In the genomic region with DNA sequence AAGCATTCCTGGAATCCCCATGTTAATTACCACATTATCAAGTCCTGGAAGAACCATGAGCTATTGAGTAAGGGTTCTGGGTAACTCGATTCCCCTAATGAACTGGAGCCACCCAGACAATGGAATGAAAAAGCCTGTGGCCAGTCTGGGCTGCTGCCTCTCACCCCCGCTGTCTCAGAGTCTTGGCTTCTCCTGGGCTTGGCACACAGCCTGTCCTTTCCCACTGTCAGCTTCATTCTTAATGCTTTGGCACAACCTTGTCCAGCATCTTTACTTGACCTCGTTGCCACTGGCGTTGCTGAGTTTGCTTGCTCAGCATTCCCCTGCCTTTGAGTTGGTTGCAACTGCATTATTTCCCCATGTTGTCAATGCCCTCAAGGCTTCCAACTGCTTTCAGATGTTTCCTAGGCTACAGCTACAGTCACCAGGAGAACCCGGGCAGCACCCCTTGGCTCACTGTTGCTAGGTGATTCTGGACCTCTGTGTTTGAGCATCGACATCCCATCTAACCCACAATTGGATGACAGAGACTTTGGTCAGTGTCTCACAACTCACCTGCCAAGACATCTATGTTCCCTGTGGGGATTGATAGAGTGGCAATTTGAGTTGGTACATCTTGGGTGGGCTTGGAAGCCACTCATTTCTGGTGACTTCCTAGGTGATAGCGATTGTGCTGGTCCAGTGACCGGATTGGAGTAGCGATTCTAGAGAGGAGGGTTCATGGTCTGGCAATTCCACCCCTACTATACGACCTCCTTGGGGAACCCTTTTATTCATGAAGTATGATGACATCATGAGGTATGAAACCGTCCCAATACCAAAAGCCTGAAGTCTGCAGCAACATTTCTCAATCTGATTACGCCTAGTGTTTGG, we compare ENCODE assay signal across 9 mouse cellular contexts.
DNase-seq lines count a peak whose midpoint lies in the region; ATAC-seq and TF ChIP-seq lines count a peak whose summit lies in the region.
"Had no signal": no experiment of that assay in that cellular context is flagged by ENCODE, and none has a peak within 500 bp of the region (broad histone marks: within the 10 kb centered on the region; RNA-seq: fewer than 3 reads in every experiment).

No protein-coding gene starts in this region.

- H3K79me2 ChIP-seq in myocyte (ENCODE audit: control insufficient read depth, insufficient read depth), result no peaks in the 10 kb centered on the region

- WGBS in midbrain, embryonic 14.5 days, result 70% methylated on average over 12 of the region's 12 CpGs
- 76% methylated on average over 12 of the region's 12 CpGs for WGBS in midbrain, embryonic 11.5 days
- WGBS in heart, postnatal 0 days, result 62% methylated on average over 12 of the region's 12 CpGs

- no peak overlapping the region for H3K4me2 ChIP-seq in midbrain, embryonic 14.5 days (ENCODE audit: low read length)
- H3K4me2 ChIP-seq in midbrain, embryonic 11.5 days, result no peak overlapping the region
- H3K4me2 ChIP-seq in heart, postnatal 0 days (ENCODE audit: low read depth, low read length), result no peak overlapping the region
- H3K4me2 ChIP-seq in myocyte (ENCODE audit: low read depth), result peak overlapping the region; percentile 39
- H3K4me2 ChIP-seq: limb, embryonic 15.5 days had no signal

- no peaks in the 10 kb centered on the region for H3K9me3 ChIP-seq in midbrain, embryonic 14.5 days (ENCODE audit: control insufficient read depth, low read length)
- H3K9me3 ChIP-seq in midbrain, embryonic 11.5 days (ENCODE audit: control insufficient read depth, low read length), result no peaks in the 10 kb centered on the region
- no peaks in the 10 kb centered on the region for H3K9me3 ChIP-seq in heart, postnatal 0 days (replicated peaks; ENCODE audit: control insufficient read depth, low read length)
- H3K9me3 ChIP-seq: limb, embryonic 15.5 days had no signal

- DNase-seq in midbrain, embryonic 14.5 days, result peak; percentile 17
- DNase-seq in midbrain, embryonic 11.5 days (ENCODE audit: low spot score, missing footprints), result no peak
- DNase-seq in cerebellum, postnatal 25 days, result peak; percentile 74 to 81
- no peak for DNase-seq in heart, postnatal 0 days (ENCODE audit: low spot score)
- no peak for DNase-seq in spleen, adult 18-20 months
- no peak for DNase-seq in kidney, adult 18-20 months

- no peak for TF ChIP-seq CTCF in heart, postnatal 0 days (IDR thresholded peaks at IDR 0.05; ENCODE audit: low read depth)

- no peak for TF ChIP-seq POLR2A in myocyte (IDR thresholded peaks at IDR 0.05; ENCODE audit: insufficient read length, low read depth)

- TF ChIP-seq EP300 in heart, postnatal 0 days (IDR thresholded peaks at IDR 0.05; ENCODE audit: low read depth), result no peak

- H3K27ac ChIP-seq in midbrain, embryonic 14.5 days (replicated peaks; ENCODE audit: low read depth, low read length), result no peak overlapping the region
- H3K27ac ChIP-seq in midbrain, embryonic 11.5 days (ENCODE audit: low read depth, low read length), result no peak overlapping the region
- H3K27ac ChIP-seq in heart, postnatal 0 days (ENCODE audit: low read depth), result peak overlapping the region; percentile 26; the same call in 1 of the 2 replicates
- H3K27ac ChIP-seq: limb, embryonic 15.5 days had no signal

- no peaks in the 10 kb centered on the region for H3K4me1 ChIP-seq in midbrain, embryonic 14.5 days (ENCODE audit: control insufficient read depth, insufficient read depth, low read length)
- H3K4me1 ChIP-seq in midbrain, embryonic 11.5 days (ENCODE audit: control insufficient read depth, insufficient read depth, low read length), result no peaks in the 10 kb centered on the region
- H3K4me1 ChIP-seq in heart, postnatal 0 days (ENCODE audit: control insufficient read depth, insufficient read depth), result peaks cover 54% of the 10 kb centered on the region

- H3ac ChIP-seq in myocyte (ENCODE audit: control insufficient read depth, insufficient read length), result no peak overlapping the region

- ATAC-seq in midbrain, embryonic 14.5 days (ENCODE audit: low FRiP score, low TSS enrichment), result no peak
- ATAC-seq in midbrain, embryonic 11.5 days (ENCODE audit: low FRiP score), result no peak
- no peak for ATAC-seq in heart, postnatal 0 days (ENCODE audit: insufficient read depth, low read depth)

- H3K27me3 ChIP-seq in midbrain, embryonic 14.5 days (ENCODE audit: control insufficient read depth, insufficient read depth, low read length), result no peaks in the 10 kb centered on the region
- no peaks in the 10 kb centered on the region; the same call in 1 of the 2 replicates for H3K27me3 ChIP-seq in midbrain, embryonic 11.5 days (ENCODE audit: control insufficient read depth, insufficient read depth, low read length)
- H3K27me3 ChIP-seq in heart, postnatal 0 days (ENCODE audit: control insufficient read depth, insufficient read depth, low read length), result no peaks in the 10 kb centered on the region
- H3K27me3 ChIP-seq in myocyte (ENCODE audit: control insufficient read depth, insufficient read depth, insufficient read length), result no peaks in the 10 kb centered on the region
- H3K27me3 ChIP-seq: limb, embryonic 15.5 days had no signal

- no peak overlapping the region for H3K4me3 ChIP-seq in midbrain, embryonic 14.5 days (replicated peaks; ENCODE audit: low read depth, low read length)
- no peak overlapping the region for H3K4me3 ChIP-seq in midbrain, embryonic 11.5 days (ENCODE audit: low read depth, low read length)
- H3K4me3 ChIP-seq in heart, postnatal 0 days (ENCODE audit: low read depth, low read length), result no peak overlapping the region
- H3K4me3 ChIP-seq in myocyte, result no peak overlapping the region
- H3K4me3 ChIP-seq: erythroblast, embryonic 14.5 days; limb, embryonic 15.5 days had no signal

- no peak overlapping the region for H3K9ac ChIP-seq in midbrain, embryonic 14.5 days (replicated peaks; ENCODE audit: low read length)
- no peak overlapping the region for H3K9ac ChIP-seq in midbrain, embryonic 11.5 days (ENCODE audit: low read length)
- no peak overlapping the region for H3K9ac ChIP-seq in heart, postnatal 0 days (replicated peaks; ENCODE audit: low read depth, low read length)
- H3K9ac ChIP-seq: limb, embryonic 15.5 days had no signal

- no peaks in the 10 kb centered on the region for H3K36me3 ChIP-seq in midbrain, embryonic 14.5 days (ENCODE audit: control insufficient read depth, insufficient read depth, low read length)
- no peaks in the 10 kb centered on the region for H3K36me3 ChIP-seq in midbrain, embryonic 11.5 days (ENCODE audit: control insufficient read depth, insufficient read depth, low read length)
- H3K36me3 ChIP-seq in heart, postnatal 0 days (replicated peaks; ENCODE audit: control insufficient read depth, insufficient read depth, low read length), result 0 out of 2 replicates have a peak, but pooled peaks cover 6% of the 10 kb centered on the region
- no peaks in the 10 kb centered on the region for H3K36me3 ChIP-seq in myocyte (ENCODE audit: control insufficient read depth, insufficient read depth)
- H3K36me3 ChIP-seq: limb, embryonic 15.5 days had no signal

TF ChIP-seq in myocyte, 11 proteins besides CTCF, POLR2A, EP300 and RAD21:
- TF ChIP-seq REST (IDR thresholded peaks at IDR 0.05; ENCODE audit: insufficient read depth, insufficient read length) (no peak), MYOD1 (IDR thresholded peaks at IDR 0.05; ENCODE audit: control insufficient read depth in 1 of 3, insufficient read length in 2 of 3, low read depth in 2 of 3) (peak in 1 of 3 experiments; percentile 17), CEBPB (IDR thresholded peaks at IDR 0.05; ENCODE audit: insufficient read depth, poor library complexity, severe bottlenecking) (peak; percentile 34; the same call in 1 of the 2 replicates)
TF ChIP-seq in myocyte: peak in this region for 2.

Comparison
In these comparisons a context has a peak if more than half of its experiments do, and no peak if none do; other contexts are left out.
1. DNase-seq: peak in midbrain, embryonic 14.5 days (single experiment) and cerebellum, postnatal 25 days (2 of 2); none in midbrain, embryonic 11.5 days (single experiment), heart, postnatal 0 days (single experiment), spleen, adult 18-20 months (0 of 2) and kidney, adult 18-20 months (single experiment).